Mouse (Mus musculus) kidney, adult 2 months (tissue): ENCODE measurements around the gene Catsperg1. TPM values are rescaled to one million over a fixed set of nuclear protein-coding genes. Genes with fewer than 3 reads are reported as not detected.
"Not testable (repeated sequence)": the region's sequence is repeated elsewhere in the genome, so short reads cannot be mapped to it uniquely, and the experiment has no call there.

Experiments used
- DNase-seq: peaks from one replicate; pipeline ENCODE4 v3.0.0; 2021
- H3K27ac ChIP-seq: fragments of 200-500 bp; 2 replicates; pipeline ENCODE4 v1.5.1; 2012; ENCODE audit warnings: low read depth, low read length, control low read depth, inconsistent platforms; ENCODE audit not compliant: insufficient read depth
- H3K27me3 ChIP-seq: fragments of 200-500 bp; replicated peaks from 2 replicates; pipeline ENCODE4 v1.6.1; 2012; ENCODE audit warnings: mild to moderate bottlenecking, moderate library complexity, low read length, inconsistent platforms; ENCODE audit not compliant: control insufficient read depth, insufficient read depth
- H3K36me3 ChIP-seq: fragments of 200-500 bp; 2 replicates; pipeline ENCODE4 v1.6.1; 2012; ENCODE audit warnings: mild to moderate bottlenecking, moderate library complexity, low read length, inconsistent platforms; ENCODE audit not compliant: control insufficient read depth, insufficient read depth
- H3K4me1 ChIP-seq: fragments of 200-500 bp; 2 replicates; pipeline ENCODE4 v1.6.1; 2011; ENCODE audit warnings: low read length; ENCODE audit not compliant: control insufficient read depth, insufficient read depth
- H3K4me3 ChIP-seq: fragments of 200-500 bp; 2 replicates; pipeline ENCODE4 v1.5.1; 2011; ENCODE audit warnings: mild to moderate bottlenecking, low read depth, low read length, control low read depth; ENCODE audit not compliant: insufficient read depth
- CTCF ChIP-seq: fragments of 200-500 bp; conservative IDR thresholded peaks from 2 replicates; pipeline ENCODE4 v1.5.1; 2011; ENCODE audit warnings: low read depth, mild to moderate bottlenecking, control low read depth, low read length, moderate library complexity, mixed read lengths; ENCODE audit not compliant: insufficient read depth, insufficient read length
- POLR2A ChIP-seq: fragments of 200-500 bp; IDR thresholded peaks from one replicate; pipeline ENCODE4 v1.6.1; 2011; ENCODE audit warnings: low read depth, low read length, control low read depth
- WGBS: fragments of 180-500 bp; shearing (Covaris S2); methylation state at CpG from one replicate; pipeline ENCODE4 v1.1.7; 2018; 5-methylcytosine and 5-hydroxymethylcytosine counted together
- polyA plus RNA-seq: library from polyadenylated mRNA; depleted of rRNA; stranded (reverse); fragments of >200 nt; gene quantifications from 2 replicates; pipeline ENCODE4 v1.2.3, GENCODE M21; 2012

Catsperg1 gene
- polyA plus RNA-seq, 1 experiment, result 1.1 TPM

- no peak overlapping the region for H3K27ac ChIP-seq
- peak; percentile 75 for DNase-seq
- no peaks in the 10 kb centered on the region for H3K27me3 ChIP-seq
- WGBS, result 61% methylated on average over 15 of the region's 15 CpGs
- H3K36me3 ChIP-seq, result no peaks in the 10 kb centered on the region
- no peaks in the 10 kb centered on the region for H3K4me1 ChIP-seq
- no peak overlapping the region for H3K4me3 ChIP-seq
- TF ChIP-seq CTCF (no peak), POLR2A (no peak)
Measured at GRCm38 (mm10) chr7:29148771-29149170, 65.1 kb downstream of the Catsperg1 start.

GRCm38 (mm10) chr7:29146625-29147367 is 67.0 kb downstream of the Catsperg1 start:
- no peak for TF ChIP-seq POLR2A
- TF ChIP-seq CTCF, result no peak
- H3K27ac ChIP-seq, result no peak overlapping the region
- DNase-seq, result no peak
- no peaks in the 10 kb centered on the region for H3K27me3 ChIP-seq
- 86% methylated on average over 7 of the region's 7 CpGs for WGBS
- no peaks in the 10 kb centered on the region for H3K4me1 ChIP-seq
- H3K4me3 ChIP-seq, result no peak overlapping the region
- no peaks in the 10 kb centered on the region for H3K36me3 ChIP-seq

- H3K27me3 ChIP-seq, result no peaks in the 10 kb centered on the region
- no peak overlapping the region for H3K27ac ChIP-seq
- no peak overlapping the region for H3K4me3 ChIP-seq
- no peaks in the 10 kb centered on the region for H3K4me1 ChIP-seq
- TF ChIP-seq POLR2A, result no peak
- TF ChIP-seq CTCF, result no peak
- no peaks in the 10 kb centered on the region for H3K36me3 ChIP-seq
- WGBS, result 83% methylated on average over 4 of the region's 4 CpGs
- DNase-seq, result no peak
Measured at GRCm38 (mm10) chr7:29144006-29144405, 69.8 kb downstream of the Catsperg1 start.

DNA sequence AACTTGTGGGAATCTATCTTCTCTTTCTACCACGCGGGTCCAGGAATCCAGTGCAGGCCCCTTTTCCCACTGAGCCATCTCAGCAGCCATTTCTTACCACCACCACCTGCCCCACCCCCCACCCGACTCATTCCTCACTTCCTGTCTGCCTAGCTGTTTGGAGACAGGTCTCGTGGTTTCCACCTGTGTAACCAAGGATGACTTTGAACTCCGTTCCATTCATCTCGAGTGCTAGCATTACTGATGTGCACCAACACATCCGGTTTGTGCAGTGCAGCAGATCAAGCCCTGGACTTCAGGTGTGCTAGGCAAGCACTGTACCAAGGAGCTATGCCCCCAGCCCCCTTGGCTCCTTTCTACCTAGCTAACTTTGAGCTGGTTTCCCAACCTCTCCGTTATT is 72.4 kb downstream of the Catsperg1 start:
- TF ChIP-seq CTCF, result no peak
- TF ChIP-seq POLR2A, result no peak
- no peak for DNase-seq
- Histone ChIP-seq H3K27ac (no peak overlapping the region), H3K36me3 (no peaks in the 10 kb centered on the region), H3K27me3 (no peaks in the 10 kb centered on the region), H3K4me1 (no peaks in the 10 kb centered on the region), H3K4me3 (no peak overlapping the region)
- 74% methylated on average over 8 of the region's 8 CpGs for WGBS

GRCm38 (mm10) chr7:29139237-29139636 is 74.6 kb downstream of the Catsperg1 start:
- DNase-seq, H3K27ac ChIP-seq: not testable (repeated sequence)
- WGBS, result 93% methylated on average over 3 of the region's 4 CpGs

GRCm38 (mm10) chr7:29137429-29137828 is 76.4 kb downstream of the Catsperg1 start:
- TF ChIP-seq CTCF (no peak), POLR2A (no peak)
- Histone ChIP-seq H3K4me3 (no peak overlapping the region), H3K4me1 (no peaks in the 10 kb centered on the region), H3K36me3 (no peaks in the 10 kb centered on the region), H3K27me3 (no peaks in the 10 kb centered on the region; the same call in 1 of the 2 replicates), H3K27ac (no peak overlapping the region)
- no peak for DNase-seq
- 51% methylated on average over 16 of the region's 16 CpGs for WGBS

More at GRCm38 (mm10) chr7:29139237-29139636, 74.6 kb downstream of the Catsperg1 start:
- H3K36me3 ChIP-seq, H3K4me3 ChIP-seq, H3K4me1 ChIP-seq, H3K27me3 ChIP-seq: not testable (repeated sequence)

DNA sequence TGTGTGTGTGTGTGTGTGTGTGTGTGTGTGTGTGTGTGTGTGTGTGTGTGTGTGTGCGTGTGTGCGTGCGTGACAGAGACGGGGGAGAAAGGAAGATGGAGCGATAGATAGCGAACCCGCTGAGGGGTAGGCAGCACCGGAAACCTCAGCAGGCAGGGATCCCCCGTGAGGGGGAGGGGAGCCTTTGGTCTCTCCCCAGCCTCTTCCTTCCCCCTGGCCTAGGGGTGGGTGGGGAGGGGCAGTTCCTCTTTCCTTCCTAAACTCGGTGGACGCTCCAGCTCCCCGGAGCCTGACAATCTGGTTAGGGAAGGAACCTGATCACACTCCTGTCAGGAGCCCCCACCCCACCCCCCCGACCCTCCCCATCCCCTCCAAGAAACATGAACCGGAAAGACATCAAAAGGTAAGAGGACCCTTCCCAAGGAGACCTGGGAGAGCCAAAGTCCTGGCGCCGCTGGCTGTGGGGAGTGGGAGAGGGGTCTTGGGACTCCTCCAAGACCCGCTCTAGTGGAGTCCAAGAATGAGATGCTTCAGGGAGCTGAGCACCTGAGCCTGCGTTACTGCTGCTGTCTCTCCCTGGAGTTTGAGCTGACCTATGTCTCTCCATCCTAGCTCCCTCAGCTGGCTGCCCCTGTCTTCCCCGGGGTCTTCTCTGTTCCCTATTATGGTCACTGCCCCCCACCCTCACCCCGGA is 79.0 kb downstream of the Catsperg1 start, which contains the start of gene Rasgrp4:
TSS of gene Rasgrp4 (plus strand) at position 159 of the 694 bp plus-strand sequence.
- no peak for TF ChIP-seq POLR2A
- TF ChIP-seq CTCF, result no peak
- H3K4me3 ChIP-seq, result peak within 1 kb of the TSS; percentile 13; the same call in 1 of the 2 replicates
- H3K27ac ChIP-seq, result no peak within 1 kb of the TSS
- no peaks in the 10 kb centered on the region for H3K4me1 ChIP-seq
- H3K36me3 ChIP-seq, result no peaks in the 10 kb centered on the region
- no peaks in the 10 kb centered on the region; the same call in 1 of the 2 replicates for H3K27me3 ChIP-seq
- under 1% methylated on average over 13 of the region's 20 CpGs for WGBS
- peak; percentile 34 for DNase-seq
